Mouse (Mus musculus) heart, embryonic 15.5 days (tissue): ENCODE measurements at regions not wholly inside any gene's neighbourhood (a gene's known extent, or its start where the extent isn't known, plus 50 kb on each side); places are given as distances from the start of the nearest gene placed in this dataset.

ENCODE experiments used
- ATAC-seq: fragments of 200-750 bp; cut with Nextera tagmentation; replicated peaks from 2 replicates; pipeline ENCODE4 v1.8.0; 2017; ENCODE audit warnings: low read depth, moderate TSS enrichment; ENCODE audit not compliant: insufficient number of reproducible peaks, insufficient read depth, low FRiP score
- H3K27ac ChIP-seq: fragments of 300-500 bp; sonication (generic); 2 replicates; pipeline ENCODE4 v1.5.1; 2015; ENCODE audit warnings: mild to moderate bottlenecking, inconsistent platforms
- H3K27me3 ChIP-seq: fragments of 300-500 bp; sonication (generic); 2 replicates; pipeline ENCODE4 v1.6.1; 2015; ENCODE audit warnings: inconsistent platforms
- H3K36me3 ChIP-seq: fragments of 300-500 bp; sonication (generic); 2 replicates; pipeline ENCODE4 v1.6.1; 2015; ENCODE audit warnings: mild to moderate bottlenecking, inconsistent platforms
- H3K4me1 ChIP-seq: fragments of 300-500 bp; sonication (generic); replicated peaks from 2 replicates; pipeline ENCODE4 v1.6.1; 2015; ENCODE audit warnings: inconsistent platforms
- H3K4me2 ChIP-seq: fragments of 300-500 bp; sonication (generic); 2 replicates; pipeline ENCODE4 v1.6.1; 2015; ENCODE audit warnings: inconsistent platforms, mild to moderate bottlenecking, moderate library complexity
- H3K4me3 ChIP-seq: fragments of 300-500 bp; sonication (generic); 2 replicates; pipeline ENCODE4 v1.5.1; 2015; ENCODE audit warnings: mild to moderate bottlenecking, inconsistent platforms
- H3K9ac ChIP-seq: fragments of 300-500 bp; sonication (generic); 2 replicates; pipeline ENCODE4 v1.6.1; 2015; ENCODE audit warnings: mild to moderate bottlenecking, inconsistent platforms
- H3K9me3 ChIP-seq: fragments of 300-500 bp; sonication (generic); replicated peaks from 2 replicates; pipeline ENCODE4 v1.6.1; 2016; ENCODE audit warnings: inconsistent platforms
- WGBS: fragments of 180-500 bp; shearing (Covaris S2); methylation state at CpG from one replicate; pipeline ENCODE4 v1.1.7; 2015; ENCODE audit warnings: mixed read lengths; 5-methylcytosine and 5-hydroxymethylcytosine counted together

- Histone ChIP-seq H3K36me3 (no peaks in the 10 kb centered on the region), H3K27ac (no peak overlapping the region), H3K9me3 (no peaks in the 10 kb centered on the region), H3K4me3 (no peak overlapping the region), H3K4me1 (no peaks in the 10 kb centered on the region; the same call in 1 of the 2 replicates), H3K27me3 (no peaks in the 10 kb centered on the region), H3K9ac (no peak overlapping the region), H3K4me2 (no peak overlapping the region)
- ATAC-seq = no peak
- WGBS = 18% methylated on average over 5 of the region's 5 CpGs
These were observed 555.7 kb downstream of the Nr2f2 start for GRCm38 (mm10) chr7:69810873-69811272.

- no peak overlapping the region for H3K27ac ChIP-seq
- H3K4me3 ChIP-seq = no peak overlapping the region
- 41% methylated on average over 8 of the region's 8 CpGs for WGBS
- H3K4me1 ChIP-seq = no peaks in the 10 kb centered on the region; the same call in 1 of the 2 replicates
- ATAC-seq = no peak
- H3K27me3 ChIP-seq = no peaks in the 10 kb centered on the region
- H3K4me2 ChIP-seq = no peak overlapping the region
- no peaks in the 10 kb centered on the region for H3K9me3 ChIP-seq
- H3K9ac ChIP-seq = no peak overlapping the region
- no peaks in the 10 kb centered on the region for H3K36me3 ChIP-seq
These were observed 559.3 kb downstream of the Nr2f2 start for GRCm38 (mm10) chr7:69807220-69807619.

GRCm38 (mm10) chr7:69770980-69771348 lies 595.6 kb downstream of the Nr2f2 start:
- H3K4me2 ChIP-seq = no peak overlapping the region
- no peak for ATAC-seq
- H3K9me3 ChIP-seq = no peaks in the 10 kb centered on the region
- H3K4me3 ChIP-seq = no peak overlapping the region
- H3K27ac ChIP-seq = no peak overlapping the region
- no peaks in the 10 kb centered on the region for H3K4me1 ChIP-seq
- no peaks in the 10 kb centered on the region for H3K27me3 ChIP-seq
- no peak overlapping the region for H3K9ac ChIP-seq
- WGBS = 76% methylated on average over 5 of the region's 5 CpGs
- H3K36me3 ChIP-seq = no peaks in the 10 kb centered on the region

- no peaks in the 10 kb centered on the region for H3K27me3 ChIP-seq
- H3K9ac ChIP-seq = no peak overlapping the region
- no peaks in the 10 kb centered on the region for H3K4me1 ChIP-seq
- H3K4me3 ChIP-seq = no peak overlapping the region
- no peak overlapping the region for H3K4me2 ChIP-seq
- no peaks in the 10 kb centered on the region for H3K9me3 ChIP-seq
- ATAC-seq = no peak
- no peak overlapping the region for H3K27ac ChIP-seq
- no peaks in the 10 kb centered on the region for H3K36me3 ChIP-seq
- WGBS = 51% methylated on average over 22 of the region's 22 CpGs
These were observed 596.1 kb downstream of the Nr2f2 start for GRCm38 (mm10) chr7:69770313-69770979.

- H3K4me2 ChIP-seq = no peak overlapping the region
- no peaks in the 10 kb centered on the region for H3K36me3 ChIP-seq
- H3K4me1 ChIP-seq = no peaks in the 10 kb centered on the region
- ATAC-seq = no peak
- no peaks in the 10 kb centered on the region for H3K27me3 ChIP-seq
- no peaks in the 10 kb centered on the region for H3K9me3 ChIP-seq
- H3K4me3 ChIP-seq = no peak overlapping the region
- 47% methylated on average over 4 of the region's 4 CpGs for WGBS
- no peak overlapping the region for H3K9ac ChIP-seq
- H3K27ac ChIP-seq = no peak overlapping the region
These were observed 600.1 kb downstream of the Nr2f2 start for GRCm38 (mm10) chr7:69766451-69766850.

GRCm38 (mm10) chr7:69740495-69740894 lies 626.0 kb downstream of the Nr2f2 start:
- H3K9me3 ChIP-seq = no peaks in the 10 kb centered on the region
- ATAC-seq = no peak
- no peak overlapping the region for H3K4me3 ChIP-seq
- H3K27ac ChIP-seq = no peak overlapping the region
- WGBS = 74% methylated on average over 6 of the region's 6 CpGs
- H3K27me3 ChIP-seq = no peaks in the 10 kb centered on the region
- no peak overlapping the region for H3K9ac ChIP-seq
- H3K4me1 ChIP-seq = no peaks in the 10 kb centered on the region
- H3K36me3 ChIP-seq = no peaks in the 10 kb centered on the region
- no peak overlapping the region for H3K4me2 ChIP-seq

- Histone ChIP-seq H3K36me3 (no peaks in the 10 kb centered on the region), H3K4me1 (no peaks in the 10 kb centered on the region), H3K4me3 (no peak overlapping the region), H3K4me2 (no peak overlapping the region), H3K9ac (no peak overlapping the region), H3K9me3 (no peaks in the 10 kb centered on the region), H3K27me3 (no peaks in the 10 kb centered on the region), H3K27ac (no peak overlapping the region)
- no peak for ATAC-seq
- WGBS = 81% methylated on average over 7 of the region's 7 CpGs
These were observed 627.5 kb downstream of the Nr2f2 start for GRCm38 (mm10) chr7:69738998-69739397.

- Histone ChIP-seq H3K27ac (no peak overlapping the region), H3K9ac (no peak overlapping the region), H3K4me3 (no peak overlapping the region), H3K9me3 (no peaks in the 10 kb centered on the region), H3K36me3 (no peaks in the 10 kb centered on the region), H3K4me2 (no peak overlapping the region), H3K4me1 (no peaks in the 10 kb centered on the region), H3K27me3 (no peaks in the 10 kb centered on the region)
- ATAC-seq = no peak
- 83% methylated on average over 5 of the region's 5 CpGs for WGBS
These were observed 651.5 kb downstream of the Nr2f2 start for GRCm38 (mm10) chr7:69715081-69715480.

- 73% methylated on average over 1 of the region's 1 CpGs for WGBS
- Histone ChIP-seq H3K4me2 (no peak overlapping the region), H3K9me3 (no peaks in the 10 kb centered on the region)
These were observed 696.3 kb downstream of the Nr2f2 start for GRCm38 (mm10) chr7:69670211-69670610.

GRCm38 (mm10) chr7:69655583-69655982 lies 711.0 kb downstream of the Nr2f2 start:
- no peak overlapping the region for H3K4me2 ChIP-seq

More at GRCm38 (mm10) chr7:69670211-69670610, 696.3 kb downstream of the Nr2f2 start:
- no peaks in the 10 kb centered on the region for H3K36me3 ChIP-seq
- H3K9ac ChIP-seq = no peak overlapping the region
- no peak for ATAC-seq
- H3K27me3 ChIP-seq = no peaks in the 10 kb centered on the region
- no peak overlapping the region for H3K27ac ChIP-seq
- H3K4me1 ChIP-seq = no peaks in the 10 kb centered on the region
- no peak overlapping the region for H3K4me3 ChIP-seq

GRCm38 (mm10) chr7:69645449-69645848 lies 721.1 kb downstream of the Nr2f2 start:
- Histone ChIP-seq H3K9me3 (no peaks in the 10 kb centered on the region), H3K4me3 (no peak overlapping the region), H3K27ac (no peak overlapping the region), H3K36me3 (no peaks in the 10 kb centered on the region), H3K4me1 (no peaks in the 10 kb centered on the region), H3K9ac (no peak overlapping the region), H3K4me2 (no peak overlapping the region), H3K27me3 (no peaks in the 10 kb centered on the region)
- no peak for ATAC-seq
- 65% methylated on average over 6 of the region's 6 CpGs for WGBS

More at GRCm38 (mm10) chr7:69655583-69655982, 711.0 kb downstream of the Nr2f2 start:
- H3K9me3 ChIP-seq = no peaks in the 10 kb centered on the region
- H3K4me3 ChIP-seq = no peak overlapping the region
- ATAC-seq = no peak
- H3K27me3 ChIP-seq = no peaks in the 10 kb centered on the region
- H3K4me1 ChIP-seq = no peaks in the 10 kb centered on the region
- no peak overlapping the region for H3K9ac ChIP-seq
- no peaks in the 10 kb centered on the region for H3K36me3 ChIP-seq
- H3K27ac ChIP-seq = no peak overlapping the region
- WGBS = 7% methylated on average over 9 of the region's 9 CpGs

GRCm38 (mm10) chr7:69641652-69642051 lies 724.9 kb downstream of the Nr2f2 start:
- Histone ChIP-seq H3K36me3 (no peaks in the 10 kb centered on the region), H3K4me3 (no peak overlapping the region), H3K4me1 (no peaks in the 10 kb centered on the region), H3K9ac (no peak overlapping the region), H3K27me3 (no peaks in the 10 kb centered on the region), H3K9me3 (no peaks in the 10 kb centered on the region), H3K27ac (no peak overlapping the region), H3K4me2 (no peak overlapping the region)
- no peak for ATAC-seq
- 46% methylated on average over 9 of the region's 9 CpGs for WGBS
